ENCODE assay signal across 23 mouse cellular contexts in the genomic region with DNA sequence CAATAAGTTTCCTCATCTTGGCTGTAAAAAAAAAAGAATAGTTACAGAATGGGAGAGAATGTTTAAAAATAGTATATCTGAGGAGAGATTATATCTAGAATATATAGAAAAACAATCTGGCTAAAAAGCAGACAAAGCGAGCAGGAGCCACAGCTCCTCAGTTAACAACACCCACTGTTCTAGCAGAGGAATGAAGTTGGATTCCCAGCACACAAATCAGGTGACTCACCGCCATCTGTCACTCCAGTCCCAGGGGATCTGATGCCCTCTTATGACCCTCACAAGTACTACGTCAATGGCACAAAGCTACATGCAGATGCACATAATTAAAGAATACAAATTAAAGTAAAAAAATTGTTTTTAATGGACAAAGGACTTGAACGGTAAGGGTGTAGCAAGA. TPM values are rescaled to one million over a fixed set of nuclear protein-coding genes. Genes with fewer than 3 reads are reported as not detected.
DNase-seq lines count a peak whose midpoint lies in the region; ATAC-seq lines count a peak whose summit lies in the region.
"Had no signal": no experiment of that assay in that cellular context is flagged by ENCODE, and none has a peak within 500 bp of the region (broad histone marks: within the 10 kb centered on the region; RNA-seq: fewer than 3 reads in every experiment).

No protein-coding gene starts in this region.

- no peak overlapping the region for H3K9ac ChIP-seq in forebrain, embryonic 14.5 days (ENCODE audit: low read length)
- H3K9ac ChIP-seq: forebrain, embryonic 13.5 days; hindbrain, embryonic 15.5 days; liver, embryonic 12.5 days had no signal

- no peaks in the 10 kb centered on the region for H3K9me3 ChIP-seq in forebrain, embryonic 14.5 days (replicated peaks; ENCODE audit: control insufficient read depth, low read length)
- H3K9me3 ChIP-seq in forebrain, embryonic 10.5 days = peaks cover 6% of the 10 kb centered on the region
- H3K9me3 ChIP-seq: hindbrain, embryonic 15.5 days; liver, embryonic 12.5 days had no signal

- no peaks in the 10 kb centered on the region for H3K36me3 ChIP-seq in forebrain, embryonic 14.5 days (ENCODE audit: control insufficient read depth, insufficient read depth, low read length)
- no peaks in the 10 kb centered on the region for H3K36me3 ChIP-seq in forebrain, embryonic 10.5 days (replicated peaks)
- H3K36me3 ChIP-seq: G1E; hindbrain, embryonic 15.5 days; liver, embryonic 12.5 days; midbrain, embryonic 10.5 days had no signal

- H3K4me1 ChIP-seq in forebrain, embryonic 14.5 days (ENCODE audit: control insufficient read depth, insufficient read depth, low read length) = no peaks in the 10 kb centered on the region
- H3K4me1 ChIP-seq in forebrain, embryonic 10.5 days = no peaks in the 10 kb centered on the region
- H3K4me1 ChIP-seq: forebrain, embryonic 13.5 days; hindbrain, embryonic 15.5 days; liver, embryonic 12.5 days; midbrain, embryonic 10.5 days had no signal

- intact Hi-C loops in heart, postnatal 36 days (cut with DNase I) = no loop called here

- H3K27me3 ChIP-seq in forebrain, embryonic 14.5 days (replicated peaks; ENCODE audit: control insufficient read depth, insufficient read depth, low read length) = no peaks in the 10 kb centered on the region
- no peaks in the 10 kb centered on the region for H3K27me3 ChIP-seq in forebrain, embryonic 10.5 days (ENCODE audit: poor library complexity, severe bottlenecking)
- H3K27me3 ChIP-seq: forebrain, embryonic 13.5 days; hindbrain, embryonic 15.5 days; liver, embryonic 12.5 days had no signal

- no peak for ATAC-seq in forebrain, embryonic 14.5 days
- ATAC-seq: forebrain, embryonic 13.5 days; liver, embryonic 12.5 days had no signal

- no peak overlapping the region for H3K4me3 ChIP-seq in forebrain, embryonic 14.5 days (ENCODE audit: low read depth, low read length)
- no peak overlapping the region for H3K4me3 ChIP-seq in forebrain, embryonic 10.5 days
- H3K4me3 ChIP-seq: forebrain, embryonic 13.5 days; hindbrain, embryonic 15.5 days; liver, embryonic 12.5 days; midbrain, embryonic 10.5 days had no signal

- no peak overlapping the region for H3K4me2 ChIP-seq in forebrain, embryonic 14.5 days (ENCODE audit: low read length)
- H3K4me2 ChIP-seq: forebrain, embryonic 13.5 days; hindbrain, embryonic 15.5 days; liver, embryonic 12.5 days had no signal

- WGBS in forebrain, embryonic 14.5 days = 81% methylated on average over 4 of the region's 4 CpGs
- 87% methylated on average over 4 of the region's 4 CpGs for WGBS in forebrain, embryonic 10.5 days

- DNase-seq in frontal cortex, adult 2 months (ENCODE audit: extremely low spot score in 1 of 2, low spot score in 1 of 2) = peak; percentile 66 to 74
- DNase-seq in frontal cortex, postnatal 14 days (ENCODE audit: low spot score in 2 of 2) = no peak
- peak; percentile 12 for DNase-seq in testis, postnatal 10 days (ENCODE audit: low spot score)
- DNase-seq in testis, postnatal 14 days (ENCODE audit: low spot score) = no peak
- DNase-seq in left cerebral cortex, adult 9 months (ENCODE audit: low spot score in 2 of 2) = peak; percentile 51 to 70
- DNase-seq in forebrain, embryonic 14.5 days (ENCODE audit: low spot score) = no peak
- no peak for DNase-seq in forebrain, embryonic 10.5 days (ENCODE audit: extremely low spot score, low spot score)
- no peak for DNase-seq in heart, postnatal 36 days
- DNase-seq: adrenal gland, postnatal 25 days; gastrocnemius, postnatal 36 days; kidney, adult 18-20 months; kidney, postnatal 25 days; spleen, adult 18-20 months had no signal

- H3K27ac ChIP-seq in forebrain, embryonic 14.5 days (ENCODE audit: low read depth, low read length) = no peak overlapping the region
- no peak overlapping the region for H3K27ac ChIP-seq in forebrain, embryonic 10.5 days
- H3K27ac ChIP-seq: forebrain, embryonic 13.5 days; hindbrain, embryonic 15.5 days; liver, embryonic 12.5 days; midbrain, embryonic 10.5 days had no signal

RNA-seq across cellular contexts. Expression of gene Cd300lb, which starts 11.7 kb away (rescaled TPM):
- polyA plus RNA-seq in frontal cortex, adult 2 months (2012; rRNA removed) = 0.22 and 0.59 TPM in 2 replicates
- 0.07 TPM in 1 of 2 replicates, not detected in the other for polyA plus RNA-seq in forebrain, embryonic 14.5 days (2014; fragmentation: Nextera tagmentation; extraction: Ambion mirVana)
- polyA plus RNA-seq in forebrain, embryonic 10.5 days (2016; fragmentation: Nextera tagmentation; extraction: Ambion mirVana) = not detected in 2 replicates
- 1 to 10 TPM in 1 of 2 experiments, under 1 TPM in 1; 0.75 to 1.7 TPM for total RNA-seq in heart, postnatal 36 days (2021)
- total RNA-seq: left cerebral cortex, adult 8-10 months had no signal
- polyA plus RNA-seq: G1E; midbrain, embryonic 10.5 days had no signal

RNA-seq across cellular contexts. Expression of gene Cd300a, which starts 32.6 kb away (rescaled TPM):
- polyA plus RNA-seq in frontal cortex, adult 2 months (2012; rRNA removed) = 0.54 and 0.57 TPM in 2 replicates
- polyA plus RNA-seq in forebrain, embryonic 14.5 days (2014; fragmentation: Nextera tagmentation; extraction: Ambion mirVana) = 0.73 and 1.0 TPM in 2 replicates
- 0.42 and 1.3 TPM in 2 replicates for polyA plus RNA-seq in forebrain, embryonic 10.5 days (2016; fragmentation: Nextera tagmentation; extraction: Ambion mirVana)
- total RNA-seq in heart, postnatal 36 days (2021) = 1 to 10 TPM; 1.6 to 1.8 TPM
- polyA plus RNA-seq: G1E had no signal

RNA-seq across cellular contexts. Expression of gene Cd300c, which starts 46.5 kb away (rescaled TPM):
- not detected in 2 replicates for polyA plus RNA-seq in frontal cortex, adult 2 months (2012; rRNA removed)
- not detected in 2 replicates for polyA plus RNA-seq in forebrain, embryonic 14.5 days (2014; fragmentation: Nextera tagmentation; extraction: Ambion mirVana)
- not detected in 2 replicates for polyA plus RNA-seq in forebrain, embryonic 10.5 days (2016; fragmentation: Nextera tagmentation; extraction: Ambion mirVana)
- not detected for total RNA-seq in heart, postnatal 36 days (2021)
- total RNA-seq: adrenal gland, postnatal 25 days; G1E; gastrocnemius, postnatal 36 days; left cerebral cortex, adult 8-10 months had no signal
- polyA plus RNA-seq: embryonic facial prominence, embryonic 14.5 days; forebrain, embryonic 13.5 days; G1E; heart, embryonic 14.5 days; hindbrain, embryonic 15.5 days; liver, embryonic 12.5 days; lung, embryonic 16.5 days; midbrain, embryonic 10.5 days; testis, adult 2 months had no signal

Comparison
In these comparisons a context has a peak if more than half of its experiments do, and no peak if none do; other contexts are left out.
1. DNase-seq: peak in frontal cortex, adult 2 months (2 of 2), testis, postnatal 10 days (single experiment) and left cerebral cortex, adult 9 months (2 of 2); none in frontal cortex, postnatal 14 days (0 of 2), testis, postnatal 14 days (single experiment), forebrain, embryonic 14.5 days (single experiment), forebrain, embryonic 10.5 days (single experiment) and heart, postnatal 36 days (0 of 2).